Mouse (Mus musculus) testis, adult 2 months (tissue): ENCODE measurements around the gene Cul7.

Experiments
- CTCF ChIP-seq: fragments of 200-500 bp; IDR thresholded peaks from 2 replicates; pipeline ENCODE4 v1.5.1; 2012; ENCODE audit warnings: low read depth, mild to moderate bottlenecking, inconsistent platforms, low read length, moderate library complexity; ENCODE audit not compliant: control insufficient read depth, insufficient read depth, insufficient replicate concordance
- POLR2A ChIP-seq: fragments of 200-500 bp; IDR thresholded peaks from 2 replicates; pipeline ENCODE4 v1.6.1; 2012; ENCODE audit warnings: low read depth, mild to moderate bottlenecking, inconsistent platforms, low read length, moderate library complexity; ENCODE audit not compliant: control insufficient read depth

DNA sequence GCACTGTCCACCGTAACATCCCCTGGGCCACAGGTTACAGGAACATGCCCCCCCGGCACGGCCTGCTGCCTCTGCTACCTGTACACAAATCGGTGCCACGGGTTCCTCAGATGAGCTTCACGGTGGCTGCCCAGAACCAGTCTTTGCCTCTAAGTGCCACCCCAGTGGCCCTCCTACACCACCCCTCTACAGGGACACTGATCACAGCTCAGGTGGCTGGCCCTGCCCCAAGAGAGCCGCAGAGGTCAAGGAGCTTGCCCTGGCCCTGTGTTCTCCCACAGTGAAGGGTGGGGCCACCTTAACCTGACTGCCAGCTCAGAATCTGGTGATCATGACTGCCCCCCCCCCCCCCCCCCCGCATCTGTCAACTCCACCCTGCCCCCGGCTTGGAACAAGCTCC, 28.3 kb downstream of the Cul7 start, which contains the start of gene Mea1:
- no peak for TF ChIP-seq CTCF
- TF ChIP-seq POLR2A = no peak; the same call in 1 of the 2 replicates
